Mouse (Mus musculus): ENCODE results near the gene Usp50.

Usp50 gene

DNA sequence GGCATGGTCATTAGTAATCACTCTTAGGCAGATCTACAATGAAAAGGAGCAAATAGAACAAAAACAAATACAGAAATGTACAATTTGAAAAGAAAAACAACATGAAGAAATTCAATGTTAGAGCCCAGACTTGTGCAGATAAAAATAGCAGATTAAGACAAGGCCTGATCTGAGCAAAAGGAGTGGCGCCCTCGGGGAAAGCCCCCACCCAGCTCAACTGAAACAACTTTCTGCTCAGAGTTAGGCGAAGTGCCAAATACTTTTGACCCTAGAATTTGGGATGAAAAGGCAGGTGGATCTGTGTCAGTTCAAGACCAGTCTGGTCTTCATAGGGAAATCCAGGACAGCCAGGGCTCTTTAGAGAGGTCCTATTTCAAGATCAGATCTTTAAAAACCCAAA is 117.3 kb downstream of the Usp50 start:
- in situ Hi-C loops (cut with MboI), result no loop called here

DNA sequence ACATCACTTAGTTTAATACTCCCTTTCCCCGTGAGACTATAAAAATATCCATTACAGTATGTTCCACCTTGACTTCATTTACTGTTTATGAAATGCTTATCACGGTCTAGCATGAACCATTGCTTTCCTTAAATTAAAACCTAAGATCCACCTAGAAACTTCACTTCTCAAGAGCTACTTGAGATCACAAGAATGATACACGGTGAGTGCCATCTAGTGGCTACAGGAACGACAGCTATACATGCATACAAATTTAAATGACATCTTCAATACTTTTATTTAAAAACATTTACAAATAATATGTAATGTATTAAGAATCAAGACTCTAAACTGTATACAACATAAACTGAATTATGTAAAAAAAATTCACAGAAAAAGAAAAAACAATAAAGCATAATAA is 119.8 kb downstream of the Usp50 start:
- in situ Hi-C loops (cut with MboI), result no loop called here
